Mouse (Mus musculus) megakaryocyte, embryonic 14.5 days (primary cell): ENCODE results near the gene Aar2.

ENCODE experiments used
- FLI1 ChIP-seq: IDR thresholded peaks from 2 replicates; pipeline ENCODE4 v1.6.1; 2012; ENCODE audit warnings: low read length, inconsistent platforms, mixed read lengths
- GATA1 ChIP-seq: IDR thresholded peaks from 3 replicates; pipeline ENCODE4 v1.6.1; 2012; ENCODE audit warnings: mixed read lengths, low read length, inconsistent platforms, borderline replicate concordance

- TF ChIP-seq GATA1, result no peak
- no peak for TF ChIP-seq FLI1
Observed at GRCm38 (mm10) chr2:156568647-156569046, 21.3 kb downstream of the Aar2 start.
